Mouse (Mus musculus) liver, embryonic 12.5 days (tissue): ENCODE measurements around the gene C1ra. TPM values are rescaled to one million over a fixed set of nuclear protein-coding genes. Genes with fewer than 3 reads are reported as not detected.
A peak's percentile ranks its signal among the peaks of the same experiment; 100 is the strongest.
"Not testable (repeated sequence)": the region's sequence is repeated elsewhere in the genome, so short reads cannot be mapped to it uniquely, and the experiment has no call there.

Source experiments
- ATAC-seq: fragments of 200-750 bp; cut with Nextera tagmentation; 2 replicates; pipeline ENCODE4 v1.8.0; 2017; ENCODE audit warnings: moderate number of reproducible peaks, mild to moderate bottlenecking, moderate library complexity
- H3K27ac ChIP-seq: fragments of 300-500 bp; sonication (generic); 2 replicates; pipeline ENCODE4 v1.5.1; 2016; ENCODE audit warnings: mild to moderate bottlenecking
- H3K27me3 ChIP-seq: fragments of 300-500 bp; sonication (generic); replicated peaks from 2 replicates; pipeline ENCODE4 v1.6.1; 2016; ENCODE audit warnings: mild to moderate bottlenecking, moderate library complexity
- H3K36me3 ChIP-seq: fragments of 300-500 bp; sonication (generic); 2 replicates; pipeline ENCODE4 v1.6.1; 2016; ENCODE audit warnings: mild to moderate bottlenecking, moderate library complexity
- H3K4me1 ChIP-seq: fragments of 300-500 bp; sonication (generic); 2 replicates; pipeline ENCODE4 v1.6.1; 2016
- H3K4me2 ChIP-seq: fragments of 300-500 bp; sonication (generic); 2 replicates; pipeline ENCODE4 v1.6.1; 2016; ENCODE audit warnings: mild to moderate bottlenecking, moderate library complexity
- H3K4me3 ChIP-seq: fragments of 300-500 bp; sonication (generic); 2 replicates; pipeline ENCODE4 v1.5.1; 2016; ENCODE audit warnings: mild to moderate bottlenecking, moderate library complexity
- H3K9ac ChIP-seq: fragments of 300-500 bp; sonication (generic); 2 replicates; pipeline ENCODE4 v1.6.1; 2016; ENCODE audit warnings: mild to moderate bottlenecking, moderate library complexity
- H3K9me3 ChIP-seq: fragments of 300-500 bp; sonication (generic); replicated peaks from 2 replicates; pipeline ENCODE4 v1.6.1; 2016; ENCODE audit warnings: mild to moderate bottlenecking, moderate library complexity
- WGBS: fragments of 180-500 bp; shearing (Covaris S2); methylation state at CpG from one replicate; pipeline ENCODE4 v1.1.7; 2016; ENCODE audit not compliant: insufficient replicate concordance; 5-methylcytosine and 5-hydroxymethylcytosine counted together
- polyA plus RNA-seq: library from polyadenylated mRNA; unstranded; fragments of >200 nt; fragmentation: Nextera tagmentation; extraction: Ambion mirVana; gene quantifications from 2 replicates; pipeline ENCODE4 v1.2.1, GENCODE M21; 2016

C1ra gene
- polyA plus RNA-seq, 1 experiment from 2014 or later = 4.5 TPM

DNA sequence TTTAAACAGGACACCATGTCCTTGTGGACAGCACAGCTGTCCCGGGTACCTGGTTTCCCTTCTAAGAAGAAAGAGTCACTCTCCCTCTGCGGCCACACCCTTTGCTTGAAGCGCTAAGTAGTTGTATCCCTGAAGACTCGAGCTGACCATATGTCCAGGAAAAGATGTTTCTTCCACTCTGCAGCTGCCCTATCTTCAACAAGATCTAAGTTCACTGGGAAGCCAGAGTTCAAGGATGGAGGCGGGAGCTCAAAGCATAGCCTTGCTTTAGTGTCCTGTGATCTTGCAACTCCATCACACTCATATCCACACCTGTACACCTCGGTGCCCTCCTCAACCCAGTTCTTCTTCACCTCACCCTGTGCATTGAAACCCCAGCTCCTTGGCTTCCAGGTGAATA lies 269 bp upstream of the C1ra start:
- H3K4me1 ChIP-seq = no peaks in the 10 kb centered on the region
- no peak for ATAC-seq

DNA sequence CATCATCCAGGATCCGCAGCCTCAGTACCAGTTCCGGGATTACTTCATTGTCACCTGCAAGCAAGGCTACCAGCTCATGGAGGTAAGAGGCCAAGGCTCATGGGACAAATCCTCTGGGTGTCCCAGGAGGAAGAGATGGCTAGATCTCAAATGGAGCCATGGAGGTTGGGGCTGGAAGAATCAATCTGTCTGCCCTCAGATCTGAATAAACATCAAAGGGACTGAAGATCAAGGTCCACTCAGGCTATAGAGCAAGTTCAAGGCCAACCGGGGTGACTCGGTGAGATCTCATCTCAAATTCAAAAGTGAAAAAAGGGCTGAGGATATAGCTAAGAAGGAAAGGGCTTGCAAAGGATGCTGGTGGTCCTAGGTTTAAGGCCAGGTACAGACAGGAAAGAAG lies 5.5 kb downstream of the C1ra start:
- ATAC-seq, H3K4me1 ChIP-seq: not testable (repeated sequence)

More for the DNA sequence above, 269 bp upstream of the C1ra start:
- Histone ChIP-seq H3K4me3 (no peak overlapping the region), H3K27me3 (no peaks in the 10 kb centered on the region), H3K9ac (no peak overlapping the region), H3K9me3 (no peaks in the 10 kb centered on the region), H3K27ac (no peak overlapping the region), H3K36me3 (no peaks in the 10 kb centered on the region), H3K4me2 (no peak overlapping the region)
- WGBS = 46% methylated on average over 6 of the region's 6 CpGs

GRCm38 (mm10) chr6:124522082-124522481 lies 9.9 kb downstream of the C1ra start:
- not testable (repeated sequence) for H3K4me2 ChIP-seq, H3K27ac ChIP-seq, ATAC-seq, H3K4me1 ChIP-seq, H3K27me3 ChIP-seq, H3K9ac ChIP-seq, H3K9me3 ChIP-seq, H3K4me3 ChIP-seq, H3K36me3 ChIP-seq
- 55% methylated on average over 7 of the region's 7 CpGs for WGBS

More for the DNA sequence above, 5.5 kb downstream of the C1ra start:
- H3K36me3 ChIP-seq, H3K4me2 ChIP-seq, H3K27me3 ChIP-seq, H3K9ac ChIP-seq, H3K9me3 ChIP-seq, H3K27ac ChIP-seq, H3K4me3 ChIP-seq: not testable (repeated sequence)
- WGBS = 66% methylated on average over 4 of the region's 4 CpGs

DNA sequence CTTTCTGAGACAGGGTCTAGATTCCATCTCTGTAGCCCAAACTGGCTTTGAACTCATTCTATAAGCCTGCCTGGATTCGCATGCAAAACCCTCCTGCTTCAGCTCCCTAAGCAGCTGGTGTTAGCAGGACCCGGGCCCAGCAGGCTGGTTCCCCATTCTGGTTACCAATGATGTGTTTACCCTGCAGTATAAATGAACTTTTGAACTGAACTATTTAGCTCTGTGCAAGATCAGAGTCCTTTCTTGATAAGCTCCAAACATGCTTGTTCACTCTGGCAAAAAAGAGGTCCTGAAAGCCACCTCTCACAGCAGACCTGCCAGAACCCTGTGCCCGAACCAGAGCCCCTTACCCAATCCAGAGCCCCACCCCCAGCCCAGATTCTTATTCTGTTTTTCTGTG lies 15.7 kb downstream of the C1ra start:
- ATAC-seq = peak; percentile 42; the same call in 1 of the 2 replicates
- Histone ChIP-seq H3K27me3 (no peaks in the 10 kb centered on the region), H3K36me3 (no peaks in the 10 kb centered on the region), H3K4me2 (no peak overlapping the region), H3K9ac (no peak overlapping the region), H3K4me1 (no peaks in the 10 kb centered on the region), H3K27ac (no peak overlapping the region), H3K4me3 (no peak overlapping the region), H3K9me3 (no peaks in the 10 kb centered on the region)
- 44% methylated on average over 3 of the region's 3 CpGs for WGBS

- WGBS = 74% methylated on average over 8 of the region's 8 CpGs
These were observed 18.9 kb downstream of the C1ra start for GRCm38 (mm10) chr6:124531077-124531476.

GRCm38 (mm10) chr6:124536125-124536829 lies 24.1 kb downstream of the C1ra start:
- 45% methylated on average over 8 of the region's 8 CpGs for WGBS

More at GRCm38 (mm10) chr6:124531077-124531476, 18.9 kb downstream of the C1ra start:
- Histone ChIP-seq H3K4me1 (no peaks in the 10 kb centered on the region), H3K4me2 (no peak overlapping the region), H3K9me3 (no peaks in the 10 kb centered on the region), H3K27me3 (no peaks in the 10 kb centered on the region), H3K4me3 (no peak overlapping the region), H3K36me3 (no peaks in the 10 kb centered on the region), H3K27ac (no peak overlapping the region), H3K9ac (no peak overlapping the region)
- no peak for ATAC-seq

DNA sequence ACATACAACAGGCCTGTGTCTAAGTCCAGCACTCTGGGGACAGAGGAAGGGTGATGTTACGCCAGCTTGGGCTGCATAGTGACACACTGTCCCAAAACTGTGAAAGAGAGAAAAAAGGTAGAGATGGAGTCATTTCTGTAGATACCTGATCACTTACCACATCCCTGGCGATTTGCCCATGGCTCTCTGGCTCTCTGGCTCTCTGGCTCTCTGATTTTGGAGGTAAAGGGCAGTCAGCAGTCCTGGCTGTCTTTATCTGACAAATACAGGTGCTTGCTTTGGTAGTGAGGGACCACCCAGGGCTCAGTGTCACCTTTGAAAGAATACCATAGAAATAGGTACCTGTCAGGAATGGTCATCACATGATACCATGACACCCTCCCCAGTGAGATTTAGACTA lies 29.0 kb downstream of the C1ra start:
- not testable (repeated sequence) for H3K4me3 ChIP-seq, H3K4me2 ChIP-seq, H3K9me3 ChIP-seq, H3K4me1 ChIP-seq, ATAC-seq, H3K36me3 ChIP-seq, H3K27ac ChIP-seq, H3K9ac ChIP-seq, H3K27me3 ChIP-seq
- 64% methylated on average over 2 of the region's 2 CpGs for WGBS

More at GRCm38 (mm10) chr6:124536125-124536829, 24.1 kb downstream of the C1ra start:
- H3K4me2 ChIP-seq, H3K27ac ChIP-seq, H3K4me3 ChIP-seq, H3K9ac ChIP-seq, H3K9me3 ChIP-seq, ATAC-seq, H3K36me3 ChIP-seq, H3K4me1 ChIP-seq, H3K27me3 ChIP-seq: not testable (repeated sequence)

DNA sequence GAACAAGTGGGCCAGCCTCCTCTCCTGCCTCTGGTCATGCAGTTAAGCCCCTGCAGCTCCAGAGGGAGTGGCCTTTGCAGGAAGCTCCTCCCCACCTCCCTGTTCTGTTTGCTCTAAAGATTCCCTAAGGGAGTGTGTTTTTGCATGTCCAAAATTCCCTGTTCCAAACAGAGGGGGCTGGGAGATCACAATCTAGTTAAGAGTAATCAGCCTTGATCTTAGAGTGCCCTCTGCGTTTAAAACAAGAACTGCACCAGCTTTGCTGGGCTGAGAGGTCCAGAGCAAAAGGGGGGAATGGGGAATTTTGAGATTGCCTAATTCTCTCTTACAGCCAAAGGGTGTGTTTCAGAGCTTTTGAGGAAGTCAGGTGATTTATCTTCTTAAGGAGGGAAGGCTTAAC lies 30.1 kb downstream of the C1ra start, which contains the start of gene C1s1:
Gene C1s1 (minus strand): TSS at position 76 of the 400 bp plus-strand sequence.
- 0 out of 2 replicates have a peak within 1 kb of the TSS, but pooled peaks have one; percentile 1 for H3K4me2 ChIP-seq
- not testable (repeated sequence) for H3K4me1 ChIP-seq, H3K4me3 ChIP-seq, H3K9ac ChIP-seq, H3K27ac ChIP-seq, H3K36me3 ChIP-seq, H3K27me3 ChIP-seq, H3K9me3 ChIP-seq
- 9% methylated on average over 1 of the region's 1 CpGs for WGBS
- peak; percentile 60 for ATAC-seq

GRCm38 (mm10) chr6:124544466-124544865 lies 32.3 kb downstream of the C1ra start:
- Histone ChIP-seq H3K9ac (no peak overlapping the region), H3K27me3 (no peaks in the 10 kb centered on the region), H3K4me3 (no peak overlapping the region), H3K27ac (no peak overlapping the region), H3K4me1 (no peaks in the 10 kb centered on the region), H3K36me3 (no peaks in the 10 kb centered on the region), H3K9me3 (no peaks in the 10 kb centered on the region), H3K4me2 (no peak overlapping the region)
- WGBS = 64% methylated on average over 6 of the region's 6 CpGs
- ATAC-seq = no peak

GRCm38 (mm10) chr6:124545425-124545824 lies 33.2 kb downstream of the C1ra start:
- Histone ChIP-seq H3K4me2 (no peak overlapping the region), H3K4me1 (no peaks in the 10 kb centered on the region), H3K27ac (no peak overlapping the region), H3K9ac (no peak overlapping the region), H3K4me3 (no peak overlapping the region), H3K27me3 (no peaks in the 10 kb centered on the region), H3K36me3 (no peaks in the 10 kb centered on the region), H3K9me3 (0 out of 2 replicates have a peak, but pooled peaks cover 4% of the 10 kb centered on the region)
- 61% methylated on average over 2 of the region's 2 CpGs for WGBS
- ATAC-seq = no peak

DNA sequence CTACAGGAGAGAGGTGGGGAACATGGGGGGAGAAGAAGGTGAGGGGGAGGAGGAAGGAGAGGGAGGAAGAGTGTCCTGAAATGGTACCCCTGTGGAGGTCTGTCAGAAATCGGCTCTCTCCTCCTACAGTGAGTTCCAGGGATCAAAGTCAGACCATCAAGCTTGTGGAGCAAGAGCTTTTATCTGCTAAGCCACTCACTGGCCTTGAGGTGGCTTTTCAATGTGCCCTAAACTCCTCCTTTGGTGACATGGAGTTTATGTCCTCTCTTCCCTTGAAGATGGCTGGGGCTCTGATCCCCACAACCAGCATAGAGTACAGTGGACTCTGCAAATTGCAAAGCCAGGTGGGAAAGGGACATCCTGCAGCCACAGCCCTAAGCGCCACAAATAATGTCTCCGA lies 35.8 kb downstream of the C1ra start:
- not testable (repeated sequence) for H3K9me3 ChIP-seq, H3K27me3 ChIP-seq, H3K4me2 ChIP-seq, H3K36me3 ChIP-seq, H3K27ac ChIP-seq, H3K9ac ChIP-seq, H3K4me1 ChIP-seq, ATAC-seq, H3K4me3 ChIP-seq
- WGBS = 64% methylated on average over 3 of the region's 3 CpGs

DNA sequence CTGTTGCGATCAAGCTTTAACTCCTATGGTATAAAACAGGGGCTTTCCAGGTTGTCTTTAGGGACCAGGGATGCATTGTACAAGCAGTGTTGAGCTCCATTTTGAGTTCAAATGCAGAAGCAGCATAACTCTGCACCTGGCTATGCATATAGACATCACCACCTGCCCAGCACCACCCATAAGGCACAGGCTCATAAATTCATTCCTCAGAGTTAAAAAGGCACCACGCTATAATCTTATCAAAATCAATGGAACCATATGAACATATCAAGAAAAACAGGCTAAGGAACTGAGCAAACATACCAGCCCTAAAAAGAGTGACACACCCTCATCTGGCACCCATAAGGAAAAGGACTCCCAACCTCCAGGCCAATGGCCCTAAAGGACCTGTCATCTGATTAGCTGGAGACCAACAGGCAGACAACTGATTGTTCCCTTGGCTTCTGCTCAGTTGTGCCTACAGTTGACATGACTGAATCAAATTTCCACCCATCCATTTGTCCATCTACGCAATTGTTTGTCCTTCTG lies 36.9 kb downstream of the C1ra start:
- Histone ChIP-seq H3K9me3 (peaks cover 7% of the 10 kb centered on the region), H3K4me1 (no peaks in the 10 kb centered on the region), H3K4me3 (no peak overlapping the region), H3K4me2 (no peak overlapping the region), H3K36me3 (no peaks in the 10 kb centered on the region), H3K9ac (no peak overlapping the region), H3K27me3 (no peaks in the 10 kb centered on the region), H3K27ac (no peak overlapping the region)
- 62% methylated on average over 3 of the region's 3 CpGs for WGBS
- ATAC-seq = no peak
